Mouse (Mus musculus) kidney, adult 9 months (tissue): ENCODE results near the gene Ilk.
"Not testable (repeated sequence)": the region's sequence is repeated elsewhere in the genome, so short reads cannot be mapped to it uniquely, and the experiment has no call there.

Experiments used
- DNase-seq: peaks from one replicate; pipeline ENCODE4 v3.0.0; 2022

The Ilk gene

GRCm38 (mm10) chr7:105743246-105743925 is 7.0 kb downstream of the Ilk start:
- DNase-seq: not testable (repeated sequence)

GRCm38 (mm10) chr7:105743926-105744590 is 7.7 kb downstream of the Ilk start, which contains the start of gene Taf10:
Gene Taf10 (minus strand): TSS chr7:105744361.
- DNase-seq: peak; percentile 89

GRCm38 (mm10) chr7:105747776-105748175 is 11.4 kb downstream of the Ilk start:
- DNase-seq: no peak

- DNase-seq: peak; percentile 98
These were observed 15.4 kb downstream of the Ilk start, which contains the start of gene Tpp1 for GRCm38 (mm10) chr7:105751491-105752433. Gene Tpp1 (minus strand): TSS chr7:105752235.

- no peak for DNase-seq
These were observed 16.3 kb downstream of the Ilk start for GRCm38 (mm10) chr7:105752716-105753115.

- DNase-seq: no peak
These were observed 16.9 kb downstream of the Ilk start for GRCm38 (mm10) chr7:105753281-105753680.

GRCm38 (mm10) chr7:105761813-105762484 is 25.6 kb downstream of the Ilk start:
- no peak for DNase-seq

GRCm38 (mm10) chr7:105762517-105763270 is 26.3 kb downstream of the Ilk start:
- no peak for DNase-seq

GRCm38 (mm10) chr7:105764331-105764730 is 27.9 kb downstream of the Ilk start:
- no peak for DNase-seq

GRCm38 (mm10) chr7:105767729-105768165 is 31.4 kb downstream of the Ilk start:
- peak; percentile 41 for DNase-seq

GRCm38 (mm10) chr7:105769959-105770358 is 33.6 kb downstream of the Ilk start:
- DNase-seq: no peak

GRCm38 (mm10) chr7:105772331-105772730 is 35.9 kb downstream of the Ilk start:
- DNase-seq: no peak

- no peak for DNase-seq
These were observed 36.6 kb downstream of the Ilk start for GRCm38 (mm10) chr7:105773041-105773440.

GRCm38 (mm10) chr7:105774661-105775060 is 38.3 kb downstream of the Ilk start:
- DNase-seq: peak; percentile 53

GRCm38 (mm10) chr7:105776026-105776425 is 39.6 kb downstream of the Ilk start:
- DNase-seq: no peak

GRCm38 (mm10) chr7:105777316-105777715 is 40.9 kb downstream of the Ilk start:
- DNase-seq: no peak

- DNase-seq: peak; percentile 67
These were observed 41.6 kb downstream of the Ilk start for GRCm38 (mm10) chr7:105777797-105778552.

GRCm38 (mm10) chr7:105778553-105779265 is 42.3 kb downstream of the Ilk start:
- DNase-seq: peak; percentile 36

- no peak for DNase-seq
These were observed 47.5 kb downstream of the Ilk start for GRCm38 (mm10) chr7:105783861-105784260.

- no peak for DNase-seq
These were observed 48.2 kb downstream of the Ilk start for GRCm38 (mm10) chr7:105784556-105784955.
